ENCODE assay signal across 22 mouse cellular contexts in genomic region chr2:3200422-3200821, GRCm38 (mm10).
A peak's percentile ranks its signal among the peaks of the same experiment; 100 is the strongest.
DNase-seq lines count a peak whose midpoint lies in the region; ATAC-seq lines count a peak whose summit lies in the region.
"Had no signal": no experiment of that assay in that cellular context is flagged by ENCODE, and none has a peak within 500 bp of the region (broad histone marks: within the 10 kb centered on the region; RNA-seq: fewer than 3 reads in every experiment).

No protein-coding gene starts in this region.

- H3K36me3 ChIP-seq in kidney, embryonic 16.5 days (ENCODE audit: insufficient read depth, low read length): peaks cover 52% of the 10 kb centered on the region
- peaks cover 41% of the 10 kb centered on the region for H3K36me3 ChIP-seq in heart, embryonic 14.5 days (ENCODE audit: control insufficient read depth, insufficient read depth, low read length)

- no peaks in the 10 kb centered on the region for H3K9me3 ChIP-seq in kidney, embryonic 16.5 days (ENCODE audit: low read length)
- no peaks in the 10 kb centered on the region for H3K9me3 ChIP-seq in heart, embryonic 14.5 days (ENCODE audit: control insufficient read depth, low read length)
- H3K9me3 ChIP-seq: embryonic facial prominence, embryonic 10.5 days; forebrain, embryonic 13.5 days; midbrain, embryonic 10.5 days had no signal

- H3K27ac ChIP-seq in kidney, embryonic 16.5 days (ENCODE audit: low read length): no peak overlapping the region
- peak overlapping the region in 1 of 2 experiments; percentile 50; a peak in 1 of 4 replicates for H3K27ac ChIP-seq in heart, embryonic 14.5 days (replicated peaks in 1 of 2; ENCODE audit: control insufficient read depth in 1 of 2, insufficient read depth in 1 of 2, low read depth in 2 of 2, low read length in 2 of 2)
- H3K27ac ChIP-seq: embryonic facial prominence, embryonic 10.5 days; forebrain, embryonic 13.5 days; midbrain, embryonic 10.5 days had no signal

- no peak overlapping the region for H3K4me2 ChIP-seq in kidney, embryonic 16.5 days (replicated peaks; ENCODE audit: low read depth, low read length)
- no peak overlapping the region for H3K4me2 ChIP-seq in heart, embryonic 14.5 days (ENCODE audit: low read length)
- H3K4me2 ChIP-seq: forebrain, embryonic 13.5 days had no signal

- H3K4me1 ChIP-seq in kidney, embryonic 16.5 days (ENCODE audit: insufficient read depth, low read length): peaks cover 2% of the 10 kb centered on the region; the same call in 1 of the 2 replicates
- peaks cover 7 to 20% of the 10 kb centered on the region in 2 experiments; a peak in 3 of 4 replicates for H3K4me1 ChIP-seq in heart, embryonic 14.5 days (ENCODE audit: control insufficient read depth in 2 of 2, insufficient read depth in 2 of 2, low read length in 2 of 2)
- H3K4me1 ChIP-seq: forebrain, embryonic 13.5 days had no signal

- no peak overlapping the region for H3K9ac ChIP-seq in kidney, embryonic 16.5 days (replicated peaks; ENCODE audit: low read length)
- no peak overlapping the region for H3K9ac ChIP-seq in heart, embryonic 14.5 days (ENCODE audit: low read length)
- H3K9ac ChIP-seq: forebrain, embryonic 13.5 days had no signal

- no peak overlapping the region for H3K4me3 ChIP-seq in kidney, embryonic 16.5 days (ENCODE audit: low read length)
- H3K4me3 ChIP-seq in heart, embryonic 14.5 days (ENCODE audit: control insufficient read depth in 1 of 2, insufficient read depth in 1 of 2, low read depth in 1 of 2, low read length in 2 of 2): no peak overlapping the region
- H3K4me3 ChIP-seq: embryonic facial prominence, embryonic 10.5 days; forebrain, embryonic 13.5 days; midbrain, embryonic 10.5 days had no signal

- H3K27me3 ChIP-seq in kidney, embryonic 16.5 days (ENCODE audit: insufficient read depth, low read length): no peaks in the 10 kb centered on the region
- H3K27me3 ChIP-seq in heart, embryonic 14.5 days (ENCODE audit: control insufficient read depth, insufficient read depth, low read length): no peaks in the 10 kb centered on the region
- H3K27me3 ChIP-seq: forebrain, embryonic 13.5 days; Patski had no signal

- peak; percentile 16 for DNase-seq in kidney, adult 18-20 months
- DNase-seq in cerebellum, postnatal 14 days: peak; percentile 60 to 64
- no peak for DNase-seq in layer of hippocampus, adult 9-11 months
- DNase-seq in B cell, adult 2 months: no peak
- DNase-seq in adrenal gland, postnatal 4 days (ENCODE audit: low spot score in 2 of 2): no peak
- DNase-seq: adrenal gland, postnatal 36 days; kidney, adult 8-10 months; kidney, postnatal 4 days; layer of hippocampus, postnatal 36 days; liver; lung, adult 2 months; lung, postnatal 36 days; right cerebral cortex, adult 18-20 months; spleen, adult 18-20 months; thymus, adult 2 months had no signal

- ATAC-seq in kidney, embryonic 16.5 days (ENCODE audit: low FRiP score, low TSS enrichment): no peak
- peak; percentile 65; the same call in 1 of the 2 replicates for ATAC-seq in heart, embryonic 14.5 days (ENCODE audit: insufficient number of reproducible peaks, insufficient read depth, low FRiP score, low read depth)
- ATAC-seq: activated CD4-positive, CD25-positive, alpha-beta regulatory T cell, adult 4 months; forebrain, embryonic 13.5 days; Patski had no signal

- WGBS in kidney, embryonic 16.5 days: 90% methylated on average over 4 of the region's 4 CpGs
- WGBS in heart, embryonic 14.5 days: 42% methylated on average over 4 of the region's 4 CpGs

Comparison
In these comparisons a context has a peak if more than half of its experiments do, and no peak if none do; other contexts are left out.
1. DNase-seq: peak in kidney, adult 18-20 months (single experiment) and cerebellum, postnatal 14 days (2 of 2); none in layer of hippocampus, adult 9-11 months (single experiment), B cell, adult 2 months (0 of 2) and adrenal gland, postnatal 4 days (0 of 2).